Mouse (Mus musculus) kidney, embryonic 16.5 days (tissue): ENCODE data around the gene Pimreg. TPM values are rescaled to one million over a fixed set of nuclear protein-coding genes. Genes with fewer than 3 reads are reported as not detected.

Experiments used
- ATAC-seq: fragments of 200-750 bp; cut with Nextera tagmentation; 2 replicates; pipeline ENCODE4 v1.8.0; 2017; ENCODE audit warnings: moderate TSS enrichment; ENCODE audit not compliant: low FRiP score, low TSS enrichment
- H3K27ac ChIP-seq: fragments of 300-500 bp; sonication (generic); 2 replicates; pipeline ENCODE4 v1.5.1; 2014; ENCODE audit warnings: low read length
- H3K27me3 ChIP-seq: fragments of 300-500 bp; sonication (generic); 2 replicates; pipeline ENCODE4 v1.6.1; 2014; ENCODE audit warnings: low read length, control low read depth, mixed read lengths; ENCODE audit not compliant: insufficient read depth
- H3K36me3 ChIP-seq: fragments of 300-500 bp; sonication (generic); 2 replicates; pipeline ENCODE4 v1.6.1; 2014; ENCODE audit warnings: low read length, control low read depth, mixed read lengths; ENCODE audit not compliant: insufficient read depth
- H3K4me1 ChIP-seq: fragments of 300-500 bp; sonication (generic); 2 replicates; pipeline ENCODE4 v1.6.1; 2014; ENCODE audit warnings: low read length, control low read depth, mixed read lengths; ENCODE audit not compliant: insufficient read depth
- H3K4me2 ChIP-seq: fragments of 300-500 bp; sonication (generic); replicated peaks from 2 replicates; pipeline ENCODE4 v1.6.1; 2014; ENCODE audit warnings: low read depth, low read length
- H3K4me3 ChIP-seq: fragments of 300-500 bp; sonication (generic); 2 replicates; pipeline ENCODE4 v1.5.1; 2014; ENCODE audit warnings: mild to moderate bottlenecking, low read length
- H3K9ac ChIP-seq: fragments of 300-500 bp; sonication (generic); replicated peaks from 2 replicates; pipeline ENCODE4 v1.6.1; 2014; ENCODE audit warnings: low read length
- H3K9me3 ChIP-seq: fragments of 300-500 bp; sonication (generic); 2 replicates; pipeline ENCODE4 v1.6.1; 2016; ENCODE audit warnings: low read length, control low read depth
- WGBS: fragments of 180-500 bp; shearing (Covaris S2); extraction: QIAGEN DNeasy Blood & Tissue Kit; methylation state at CpG from one replicate; pipeline ENCODE4 v1.1.7; 2014; 5-methylcytosine and 5-hydroxymethylcytosine counted together
- polyA plus RNA-seq: library from polyadenylated mRNA; unstranded; fragments of >200 nt; fragmentation: Nextera tagmentation; extraction: Ambion mirVana; gene quantifications from 2 replicates; pipeline ENCODE4 v1.2.1, GENCODE M21; 2015

The Pimreg gene
- polyA plus RNA-seq, 1 experiment from 2014 or later: 131 TPM

GRCm38 (mm10) chr11:72025843-72026242, 16.0 kb upstream of the Pimreg start:
- Histone ChIP-seq H3K36me3 (no peaks in the 10 kb centered on the region), H3K9ac (no peak overlapping the region), H3K27me3 (peaks cover 9% of the 10 kb centered on the region), H3K9me3 (no peaks in the 10 kb centered on the region), H3K4me2 (no peak overlapping the region), H3K4me3 (no peak overlapping the region), H3K27ac (no peak overlapping the region), H3K4me1 (peaks cover 6% of the 10 kb centered on the region; the same call in 1 of the 2 replicates)
- 38% methylated on average over 5 of the region's 5 CpGs for WGBS
- no peak for ATAC-seq

DNA sequence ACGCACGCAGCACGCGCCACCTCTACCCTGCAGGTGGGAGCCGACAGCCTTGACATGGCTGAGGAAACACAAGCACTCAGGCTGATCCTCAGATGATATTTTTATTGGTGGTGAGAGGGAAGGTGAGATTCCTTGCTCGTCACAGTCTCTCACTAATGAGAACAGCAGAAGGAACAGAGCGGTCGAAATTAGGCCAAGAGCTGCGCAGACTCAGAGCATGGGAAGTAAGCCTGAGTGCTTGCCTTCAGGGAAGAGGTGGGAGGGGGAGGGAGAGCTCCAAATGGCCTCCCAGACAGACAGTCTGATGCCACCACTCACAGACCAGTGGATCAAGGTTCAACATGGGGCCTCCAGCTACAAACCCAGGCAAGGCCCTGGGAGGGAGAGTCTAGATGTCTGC, 15.3 kb upstream of the Pimreg start:
- no peak overlapping the region for H3K4me2 ChIP-seq
- no peak for ATAC-seq
- H3K9ac ChIP-seq: no peak overlapping the region
- no peaks in the 10 kb centered on the region for H3K9me3 ChIP-seq
- WGBS: 47% methylated on average over 9 of the region's 9 CpGs
- no peak overlapping the region for H3K4me3 ChIP-seq
- H3K27me3 ChIP-seq: peaks cover 9% of the 10 kb centered on the region
- H3K4me1 ChIP-seq: peaks cover 6% of the 10 kb centered on the region; the same call in 1 of the 2 replicates
- no peaks in the 10 kb centered on the region for H3K36me3 ChIP-seq
- H3K27ac ChIP-seq: no peak overlapping the region

- H3K9me3 ChIP-seq: no peaks in the 10 kb centered on the region
- no peak overlapping the region for H3K27ac ChIP-seq
- ATAC-seq: no peak
- WGBS: 88% methylated on average over 9 of the region's 9 CpGs
- no peaks in the 10 kb centered on the region for H3K36me3 ChIP-seq
- H3K27me3 ChIP-seq: peaks cover 9% of the 10 kb centered on the region
- no peak overlapping the region for H3K4me3 ChIP-seq
- H3K4me1 ChIP-seq: peaks cover 6% of the 10 kb centered on the region; the same call in 1 of the 2 replicates
- H3K9ac ChIP-seq: no peak overlapping the region
- H3K4me2 ChIP-seq: no peak overlapping the region
Observed at GRCm38 (mm10) chr11:72027836-72028235, 14.0 kb upstream of the Pimreg start.

- Histone ChIP-seq H3K9me3 (no peaks in the 10 kb centered on the region), H3K36me3 (no peaks in the 10 kb centered on the region), H3K4me3 (no peak overlapping the region), H3K4me1 (peaks cover 2% of the 10 kb centered on the region; the same call in 1 of the 2 replicates), H3K4me2 (0 out of 2 replicates have a peak overlapping the region, but pooled peaks have one; percentile 13), H3K27ac (no peak overlapping the region), H3K27me3 (peaks cover 9% of the 10 kb centered on the region), H3K9ac (no peak overlapping the region)
- WGBS: 17% methylated on average over 23 of the region's 23 CpGs
- peak; percentile 35 for ATAC-seq
Observed at GRCm38 (mm10) chr11:72029143-72029542, 12.7 kb upstream of the Pimreg start.

GRCm38 (mm10) chr11:72031353-72031752, 10.5 kb upstream of the Pimreg start:
- ATAC-seq: no peak
- no peak overlapping the region for H3K4me2 ChIP-seq

DNA sequence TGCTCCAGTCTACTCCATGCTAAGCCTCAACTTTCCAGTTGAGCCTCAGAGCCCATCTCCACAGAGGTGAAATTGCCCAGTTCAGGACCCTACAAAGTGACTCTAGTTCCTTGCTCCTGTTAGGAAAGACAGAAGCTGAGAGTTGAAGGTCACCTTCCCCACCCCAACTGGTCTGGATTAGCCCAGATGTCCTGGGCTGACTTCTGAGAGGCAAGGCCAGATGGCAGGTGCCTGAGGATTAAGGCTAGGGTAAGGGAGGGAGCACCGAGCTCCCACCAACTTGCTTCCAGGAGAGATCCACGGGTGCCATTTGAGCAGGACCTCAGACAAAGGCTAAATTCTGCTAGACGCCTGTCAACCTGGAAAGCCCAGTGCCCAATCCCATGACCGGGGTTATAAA, 9.7 kb upstream of the Pimreg start:
- H3K27ac ChIP-seq: no peak overlapping the region
- no peak overlapping the region for H3K4me3 ChIP-seq
- no peaks in the 10 kb centered on the region for H3K4me1 ChIP-seq
- ATAC-seq: no peak
- H3K4me2 ChIP-seq: no peak overlapping the region
- H3K36me3 ChIP-seq: no peaks in the 10 kb centered on the region
- H3K9ac ChIP-seq: no peak overlapping the region
- H3K9me3 ChIP-seq: no peaks in the 10 kb centered on the region
- 80% methylated on average over 4 of the region's 4 CpGs for WGBS
- peaks cover 9% of the 10 kb centered on the region for H3K27me3 ChIP-seq

More at GRCm38 (mm10) chr11:72031353-72031752, 10.5 kb upstream of the Pimreg start:
- H3K4me1 ChIP-seq: no peaks in the 10 kb centered on the region
- no peak overlapping the region for H3K9ac ChIP-seq
- no peaks in the 10 kb centered on the region for H3K9me3 ChIP-seq
- 90% methylated on average over 7 of the region's 7 CpGs for WGBS
- H3K36me3 ChIP-seq: no peaks in the 10 kb centered on the region
- H3K27ac ChIP-seq: no peak overlapping the region
- peaks cover 9% of the 10 kb centered on the region for H3K27me3 ChIP-seq
- no peak overlapping the region for H3K4me3 ChIP-seq

DNA sequence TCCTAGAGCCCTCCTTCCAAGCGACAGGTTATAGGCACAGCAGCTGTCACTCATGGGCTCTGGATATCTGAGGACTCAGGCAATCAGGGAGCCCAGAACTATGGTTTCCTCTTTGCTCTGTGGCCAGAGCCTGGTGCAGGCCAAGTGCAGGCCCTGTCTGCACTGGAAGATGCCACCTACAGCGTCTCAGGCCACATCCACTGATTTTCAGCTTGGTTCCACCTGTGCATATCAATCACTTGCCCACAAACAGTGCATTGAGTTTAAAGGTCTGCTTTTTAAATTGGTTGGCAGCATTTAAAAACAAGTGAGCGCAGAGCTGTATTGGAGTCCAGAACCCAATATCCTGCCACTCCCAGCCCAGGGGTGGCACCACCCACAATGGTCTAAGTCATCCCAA, 9.2 kb upstream of the Pimreg start:
- Histone ChIP-seq H3K27me3 (peaks cover 9% of the 10 kb centered on the region), H3K9ac (no peak overlapping the region), H3K4me3 (no peak overlapping the region), H3K27ac (no peak overlapping the region), H3K9me3 (no peaks in the 10 kb centered on the region), H3K36me3 (no peaks in the 10 kb centered on the region), H3K4me1 (no peaks in the 10 kb centered on the region), H3K4me2 (no peak overlapping the region)
- WGBS: 91% methylated on average over 3 of the region's 3 CpGs
- no peak for ATAC-seq

DNA sequence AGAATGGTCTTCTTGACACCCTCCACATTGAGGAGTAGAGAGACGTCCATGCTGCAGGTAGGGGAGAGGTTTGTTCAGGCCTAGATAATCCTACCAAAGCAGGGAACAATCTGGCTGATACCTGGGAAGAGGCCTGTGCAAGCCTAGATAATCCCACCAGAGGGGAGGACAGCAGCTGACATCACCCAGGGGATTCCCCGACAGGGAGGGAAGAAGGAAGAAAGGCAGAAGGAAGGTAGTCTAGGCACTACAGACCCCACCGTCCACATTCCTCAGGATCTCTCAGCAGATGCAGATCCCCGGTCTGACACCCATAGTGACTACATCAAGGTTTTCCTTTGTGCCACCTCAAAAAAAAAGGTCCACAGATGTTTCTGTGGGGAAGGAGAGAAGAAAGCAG, 4.4 kb upstream of the Pimreg start, which contains the start of gene Aipl1:
Gene Aipl1 (minus strand): TSS at position 101 of the 400 bp plus-strand sequence.
- Histone ChIP-seq H3K36me3 (no peaks in the 10 kb centered on the region), H3K4me1 (peaks cover 14% of the 10 kb centered on the region), H3K27ac (no peak within 1 kb of the TSS), H3K4me2 (no peak within 1 kb of the TSS), H3K9ac (no peak within 1 kb of the TSS; the same call in 1 of the 2 replicates), H3K9me3 (no peaks in the 10 kb centered on the region), H3K4me3 (no peak within 1 kb of the TSS), H3K27me3 (peaks cover 5% of the 10 kb centered on the region; the same call in 1 of the 2 replicates)
- ATAC-seq: no peak
- WGBS: 74% methylated on average over 4 of the region's 4 CpGs

- Histone ChIP-seq H3K4me1 (peaks cover 17% of the 10 kb centered on the region), H3K36me3 (no peaks in the 10 kb centered on the region), H3K27ac (no peak overlapping the region), H3K9me3 (no peaks in the 10 kb centered on the region), H3K4me3 (no peak overlapping the region), H3K9ac (no peak overlapping the region; the same call in 1 of the 2 replicates), H3K27me3 (peaks cover 5% of the 10 kb centered on the region; the same call in 1 of the 2 replicates), H3K4me2 (no peak overlapping the region)
- no peak for ATAC-seq
- WGBS: 4% methylated on average over 4 of the region's 4 CpGs
Observed at GRCm38 (mm10) chr11:72037996-72038395, 3.8 kb upstream of the Pimreg start.

DNA sequence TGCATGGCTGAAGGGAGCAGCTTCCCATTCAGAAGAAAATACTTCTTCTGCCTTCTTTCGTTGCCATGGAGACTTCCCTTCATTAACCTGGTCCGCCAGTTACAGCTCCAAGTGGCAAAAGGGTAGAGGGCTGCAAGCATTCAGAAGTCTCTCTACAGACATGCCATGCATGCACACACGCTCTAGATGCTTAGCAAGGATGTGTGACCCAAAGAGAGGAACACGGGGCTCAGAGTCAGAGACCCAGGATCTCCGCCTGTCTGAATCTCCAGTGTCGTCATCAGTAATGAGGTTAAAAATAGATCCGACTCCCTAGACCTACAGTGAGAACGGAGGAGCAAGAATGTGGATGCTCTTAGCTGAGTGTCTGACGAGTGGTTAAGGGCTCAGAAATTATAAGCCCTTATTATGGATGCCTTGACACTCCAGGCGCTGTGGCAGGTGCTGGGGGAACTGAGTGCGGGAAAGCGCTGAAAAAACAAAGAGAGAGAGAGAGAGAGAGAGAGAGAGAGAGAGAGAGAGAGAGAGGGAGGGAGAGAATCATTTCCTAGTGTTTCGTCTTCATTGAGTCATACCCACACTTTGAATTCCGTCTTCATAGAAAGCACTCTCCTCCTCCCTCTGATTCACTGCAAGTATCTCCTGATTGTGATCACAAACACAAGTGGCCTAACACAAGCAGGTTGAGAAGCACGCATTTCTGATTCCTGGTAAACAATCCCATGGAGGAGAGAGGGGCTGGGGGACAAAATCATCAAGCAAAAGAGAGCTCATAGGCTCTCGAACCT, 2.0 kb upstream of the Pimreg start:
- H3K27me3 ChIP-seq: peaks cover 5% of the 10 kb centered on the region; the same call in 1 of the 2 replicates
- no peak overlapping the region for H3K4me3 ChIP-seq
- no peak overlapping the region for H3K4me2 ChIP-seq
- peaks cover 35% of the 10 kb centered on the region for H3K4me1 ChIP-seq
- 38% methylated on average over 16 of the region's 16 CpGs for WGBS
- no peaks in the 10 kb centered on the region for H3K9me3 ChIP-seq
- H3K9ac ChIP-seq: no peak overlapping the region
- peaks cover 7% of the 10 kb centered on the region for H3K36me3 ChIP-seq
- no peak overlapping the region for H3K27ac ChIP-seq
- ATAC-seq: no peak
